Mouse (Mus musculus): Measurements from ENCODE around the gene Hps6.

DNA sequence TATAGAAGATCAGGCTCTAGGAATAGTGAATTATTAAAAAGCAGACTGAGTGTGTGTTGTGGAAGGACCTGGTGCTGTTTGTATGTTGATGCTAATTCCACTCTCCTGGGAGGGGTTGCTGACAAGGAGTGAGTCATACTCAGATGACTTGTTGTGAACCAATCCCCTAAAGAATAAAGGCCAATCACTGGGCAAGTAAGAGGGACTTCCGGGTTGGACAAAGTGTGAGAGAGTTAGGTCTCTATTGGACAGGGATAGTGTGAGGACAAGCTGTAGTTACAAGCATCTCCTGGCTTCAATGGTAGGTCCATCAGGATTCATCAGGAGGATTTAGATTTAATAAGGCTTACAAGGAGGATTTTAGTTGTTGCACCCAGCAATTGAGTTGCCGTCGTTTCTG is 15.1 kb upstream of the Hps6 start:
- TF ChIP-seq POLR2A (IDR thresholded peaks at IDR 0.05; ENCODE audit: borderline replicate concordance, extremely low read depth, low read depth, low read length) = no peak
- TF ChIP-seq CTCF (IDR thresholded peaks at IDR 0.05; ENCODE audit: insufficient read depth, low read length) = no peak

Data from lung, adult 2 months (tissue).